Mouse (Mus musculus) liver, embryonic 16.5 days (tissue): ENCODE data around the gene Bsn. TPM values are rescaled to one million over a fixed set of nuclear protein-coding genes. Genes with fewer than 3 reads are reported as not detected.

ENCODE experiments used
- ATAC-seq: fragments of 200-750 bp; cut with Nextera tagmentation; 2 replicates; pipeline ENCODE4 v1.8.0; 2017; ENCODE audit warnings: low read depth, mild to moderate bottlenecking, moderate number of reproducible peaks, moderate library complexity
- H3K27ac ChIP-seq: fragments of 300-500 bp; sonication (generic); 2 replicates; pipeline ENCODE4 v1.5.1; 2014; ENCODE audit warnings: mild to moderate bottlenecking, low read length
- H3K27me3 ChIP-seq: fragments of 300-500 bp; sonication (generic); 2 replicates; pipeline ENCODE4 v1.6.1; 2014; ENCODE audit warnings: low read depth, low read length, mixed read lengths; ENCODE audit not compliant: control insufficient read depth, insufficient read depth
- H3K36me3 ChIP-seq: fragments of 300-500 bp; sonication (generic); 2 replicates; pipeline ENCODE4 v1.6.1; 2014; ENCODE audit warnings: mild to moderate bottlenecking; ENCODE audit not compliant: control insufficient read depth, insufficient read depth
- H3K4me1 ChIP-seq: fragments of 300-500 bp; sonication (generic); 2 replicates; pipeline ENCODE4 v1.6.1; 2014; ENCODE audit warnings: low read depth, low read length, mixed read lengths; ENCODE audit not compliant: control insufficient read depth
- H3K4me2 ChIP-seq: fragments of 300-500 bp; sonication (generic); 2 replicates; pipeline ENCODE4 v1.6.1; 2014; ENCODE audit warnings: low read depth, low read length, mixed read lengths
- H3K4me3 ChIP-seq: fragments of 300-500 bp; sonication (generic); 2 replicates; pipeline ENCODE4 v1.5.1; 2014; ENCODE audit warnings: low read depth, mild to moderate bottlenecking, low read length
- H3K9ac ChIP-seq: fragments of 300-500 bp; sonication (generic); 2 replicates; pipeline ENCODE4 v1.6.1; 2014; ENCODE audit warnings: low read depth, low read length
- H3K9me3 ChIP-seq: fragments of 300-500 bp; sonication (generic); replicated peaks from 2 replicates; pipeline ENCODE4 v1.6.1; 2016; ENCODE audit warnings: low read length; ENCODE audit not compliant: control insufficient read depth
- WGBS: fragments of 180-500 bp; shearing (Covaris S2); extraction: QIAGEN DNeasy Blood & Tissue Kit; methylation state at CpG from one replicate; pipeline ENCODE4 v1.1.7; 2014; ENCODE audit not compliant: insufficient replicate concordance; 5-methylcytosine and 5-hydroxymethylcytosine counted together
- polyA plus RNA-seq: library from polyadenylated mRNA; unstranded; fragments of >200 nt; fragmentation: Nextera tagmentation; extraction: Ambion mirVana; gene quantifications from 2 replicates; pipeline ENCODE4 v1.2.1, GENCODE M21; 2015

The Bsn gene
- polyA plus RNA-seq, 1 experiment from 2014 or later, result 1.2 TPM

- H3K9ac ChIP-seq, result no peak overlapping the region
- WGBS, result 27% methylated on average over 6 of the region's 6 CpGs
- no peak overlapping the region for H3K27ac ChIP-seq
- no peaks in the 10 kb centered on the region for H3K36me3 ChIP-seq
- no peak overlapping the region for H3K4me2 ChIP-seq
- ATAC-seq, result no peak
- H3K9me3 ChIP-seq, result no peaks in the 10 kb centered on the region
- H3K4me1 ChIP-seq, result no peaks in the 10 kb centered on the region; the same call in 1 of the 2 replicates
- H3K27me3 ChIP-seq, result peaks cover 38% of the 10 kb centered on the region
- H3K4me3 ChIP-seq, result no peak overlapping the region
These were observed 2.6 kb downstream of the Bsn start for GRCm38 (mm10) chr9:108187616-108188015.

- Histone ChIP-seq H3K27ac (no peak overlapping the region), H3K4me2 (no peak overlapping the region), H3K9me3 (no peaks in the 10 kb centered on the region), H3K9ac (no peak overlapping the region), H3K4me3 (no peak overlapping the region), H3K36me3 (no peaks in the 10 kb centered on the region), H3K27me3 (peaks cover 30% of the 10 kb centered on the region), H3K4me1 (no peaks in the 10 kb centered on the region; the same call in 1 of the 2 replicates)
- ATAC-seq, result no peak
- WGBS, result 45% methylated on average over 8 of the region's 8 CpGs
These were observed 4.4 kb downstream of the Bsn start for GRCm38 (mm10) chr9:108185786-108186185.

- Histone ChIP-seq H3K27me3 (peaks cover 8% of the 10 kb centered on the region), H3K4me3 (no peak overlapping the region), H3K9ac (no peak overlapping the region), H3K4me2 (no peak overlapping the region), H3K36me3 (no peaks in the 10 kb centered on the region), H3K27ac (no peak overlapping the region), H3K4me1 (no peaks in the 10 kb centered on the region), H3K9me3 (no peaks in the 10 kb centered on the region)
- no peak for ATAC-seq
- WGBS, result 77% methylated on average over 19 of the region's 19 CpGs
These were observed 6.6 kb downstream of the Bsn start for GRCm38 (mm10) chr9:108183531-108183994.

- H3K9ac ChIP-seq, result no peak overlapping the region
- no peak overlapping the region for H3K4me2 ChIP-seq
- no peak overlapping the region for H3K4me3 ChIP-seq
- 60% methylated on average over 11 of the region's 11 CpGs for WGBS
- no peak overlapping the region for H3K27ac ChIP-seq
- no peaks in the 10 kb centered on the region for H3K9me3 ChIP-seq
- peaks cover 4% of the 10 kb centered on the region; the same call in 1 of the 2 replicates for H3K27me3 ChIP-seq
- no peak for ATAC-seq
- no peaks in the 10 kb centered on the region for H3K36me3 ChIP-seq
- no peaks in the 10 kb centered on the region for H3K4me1 ChIP-seq
These were observed 7.2 kb downstream of the Bsn start for GRCm38 (mm10) chr9:108182806-108183506.

GRCm38 (mm10) chr9:108178391-108178790 lies 11.8 kb downstream of the Bsn start:
- no peak for ATAC-seq
- no peaks in the 10 kb centered on the region for H3K9me3 ChIP-seq
- H3K9ac ChIP-seq, result no peak overlapping the region
- no peaks in the 10 kb centered on the region for H3K27me3 ChIP-seq
- no peak overlapping the region for H3K4me3 ChIP-seq
- H3K27ac ChIP-seq, result no peak overlapping the region
- no peaks in the 10 kb centered on the region for H3K4me1 ChIP-seq
- H3K36me3 ChIP-seq, result no peaks in the 10 kb centered on the region
- no peak overlapping the region for H3K4me2 ChIP-seq
- WGBS, result 45% methylated on average over 5 of the region's 5 CpGs

- Histone ChIP-seq H3K4me3 (no peak overlapping the region), H3K9me3 (no peaks in the 10 kb centered on the region), H3K27ac (no peak overlapping the region), H3K4me1 (no peaks in the 10 kb centered on the region), H3K27me3 (no peaks in the 10 kb centered on the region), H3K36me3 (no peaks in the 10 kb centered on the region), H3K4me2 (no peak overlapping the region), H3K9ac (no peak overlapping the region)
- no peak for ATAC-seq
- 57% methylated on average over 19 of the region's 19 CpGs for WGBS
These were observed 14.9 kb downstream of the Bsn start for GRCm38 (mm10) chr9:108175116-108175838.

- 61% methylated on average over 5 of the region's 5 CpGs for WGBS
- no peaks in the 10 kb centered on the region for H3K4me1 ChIP-seq
- H3K4me2 ChIP-seq, result no peak overlapping the region
- H3K36me3 ChIP-seq, result no peaks in the 10 kb centered on the region
- H3K27me3 ChIP-seq, result no peaks in the 10 kb centered on the region
- H3K27ac ChIP-seq, result no peak overlapping the region
- no peak for ATAC-seq
- no peaks in the 10 kb centered on the region for H3K9me3 ChIP-seq
- no peak overlapping the region for H3K4me3 ChIP-seq
- H3K9ac ChIP-seq, result no peak overlapping the region
These were observed 17.3 kb downstream of the Bsn start for GRCm38 (mm10) chr9:108172777-108173350.

GRCm38 (mm10) chr9:108169751-108170150 lies 20.4 kb downstream of the Bsn start:
- no peak for ATAC-seq
- H3K9me3 ChIP-seq, result no peaks in the 10 kb centered on the region
- no peak overlapping the region for H3K27ac ChIP-seq
- no peak overlapping the region for H3K9ac ChIP-seq
- no peaks in the 10 kb centered on the region for H3K36me3 ChIP-seq
- H3K27me3 ChIP-seq, result no peaks in the 10 kb centered on the region
- no peak overlapping the region for H3K4me2 ChIP-seq
- WGBS, result 73% methylated on average over 10 of the region's 10 CpGs
- H3K4me3 ChIP-seq, result no peak overlapping the region
- no peaks in the 10 kb centered on the region for H3K4me1 ChIP-seq

GRCm38 (mm10) chr9:108165143-108165542 lies 25.0 kb downstream of the Bsn start:
- Histone ChIP-seq H3K27me3 (no peaks in the 10 kb centered on the region), H3K27ac (no peak overlapping the region), H3K9me3 (no peaks in the 10 kb centered on the region), H3K4me1 (no peaks in the 10 kb centered on the region), H3K4me2 (no peak overlapping the region), H3K9ac (no peak overlapping the region), H3K36me3 (no peaks in the 10 kb centered on the region), H3K4me3 (no peak overlapping the region)
- ATAC-seq, result no peak
- WGBS, result 53% methylated on average over 8 of the region's 8 CpGs
